Mouse (Mus musculus) lung, postnatal 0 days (tissue): Measurements from ENCODE around the gene Rchy1. TPM values are rescaled to one million over a fixed set of nuclear protein-coding genes. Genes with fewer than 3 reads are reported as not detected.
"Not testable (repeated sequence)": the region's sequence is repeated elsewhere in the genome, so short reads cannot be mapped to it uniquely, and the experiment has no call there.

ENCODE experiments used
- ATAC-seq: fragments of 200-750 bp; cut with Nextera tagmentation; 2 replicates; pipeline ENCODE4 v1.8.0; 2017; ENCODE audit warnings: moderate library complexity
- DNase-seq: peaks from one replicate; pipeline ENCODE4 v3.0.0-alpha.2; 2016; ENCODE audit warnings: low spot score
- H3K27ac ChIP-seq: fragments of 300-500 bp; sonication (generic); 2 replicates; pipeline ENCODE4 v1.5.1; 2014; ENCODE audit warnings: antibody characterized with exemption, mild to moderate bottlenecking, low read length, mixed read lengths
- H3K27me3 ChIP-seq: fragments of 300-500 bp; sonication (generic); replicated peaks from 2 replicates; pipeline ENCODE4 v1.6.1; 2014; ENCODE audit warnings: low read length, mixed read lengths; ENCODE audit not compliant: insufficient read depth
- H3K36me3 ChIP-seq: fragments of 300-500 bp; sonication (generic); 2 replicates; pipeline ENCODE4 v1.6.1; 2014; ENCODE audit warnings: low read length, mixed read lengths; ENCODE audit not compliant: insufficient read depth
- H3K4me1 ChIP-seq: fragments of 300-500 bp; sonication (generic); 2 replicates; pipeline ENCODE4 v1.6.1; 2014; ENCODE audit warnings: antibody characterized with exemption, low read depth, low read length, mixed read lengths; ENCODE audit not compliant: insufficient read depth
- H3K4me2 ChIP-seq: fragments of 300-500 bp; sonication (generic); replicated peaks from 2 replicates; pipeline ENCODE4 v1.6.1; 2014; ENCODE audit warnings: low read depth, mild to moderate bottlenecking, low read length, moderate library complexity, mixed read lengths
- H3K4me3 ChIP-seq: fragments of 300-500 bp; sonication (generic); 2 replicates; pipeline ENCODE4 v1.5.1; 2014; ENCODE audit warnings: low read depth, low read length
- H3K9ac ChIP-seq: fragments of 300-500 bp; sonication (generic); replicated peaks from 2 replicates; pipeline ENCODE4 v1.6.1; 2014; ENCODE audit warnings: low read depth, mild to moderate bottlenecking
- H3K9me3 ChIP-seq: fragments of 300-500 bp; sonication (generic); 2 replicates; pipeline ENCODE4 v1.6.1; 2016; ENCODE audit warnings: low read length, mixed read lengths
- CTCF ChIP-seq: IDR thresholded peaks from 2 replicates; pipeline ENCODE4 v1.5.1; 2016; ENCODE audit warnings: antibody characterized with exemption, mild to moderate bottlenecking
- EP300 ChIP-seq: IDR thresholded peaks from 2 replicates; pipeline ENCODE4 v1.6.1; 2016; ENCODE audit warnings: antibody characterized with exemption, mild to moderate bottlenecking, control low read depth
- WGBS: fragments of 180-500 bp; shearing (Covaris S2); extraction: QIAGEN DNeasy Blood & Tissue Kit; methylation state at CpG from one replicate; pipeline ENCODE4 v1.1.7; 2014; 5-methylcytosine and 5-hydroxymethylcytosine counted together
- polyA plus RNA-seq: library from polyadenylated mRNA; unstranded; fragments of >200 nt; fragmentation: Nextera tagmentation; extraction: Ambion mirVana; gene quantifications from 2 replicates; pipeline ENCODE4 v1.2.1, GENCODE M21; 2015

The Rchy1 gene
- polyA plus RNA-seq, 1 experiment from 2014 or later: 70.7 TPM

GRCm38 (mm10) chr5:91956991-91957760, 5.7 kb downstream of the Rchy1 start:
- WGBS: 87% methylated on average over 3 of the region's 3 CpGs
- H3K36me3 ChIP-seq: peaks cover 21% of the 10 kb centered on the region
- H3K4me2 ChIP-seq: no peak overlapping the region
- no peaks in the 10 kb centered on the region for H3K27me3 ChIP-seq
- no peak overlapping the region for H3K27ac ChIP-seq
- no peak overlapping the region for H3K9ac ChIP-seq
- ATAC-seq: no peak
- H3K9me3 ChIP-seq: no peaks in the 10 kb centered on the region
- no peak overlapping the region for H3K4me3 ChIP-seq
- no peak for TF ChIP-seq CTCF
- TF ChIP-seq EP300: no peak
- no peak for DNase-seq
- peaks cover 13% of the 10 kb centered on the region; the same call in 1 of the 2 replicates for H3K4me1 ChIP-seq

- no peak overlapping the region for H3K9ac ChIP-seq
- DNase-seq (peak; percentile 39), ATAC-seq (no peak)
- H3K27me3 ChIP-seq: no peaks in the 10 kb centered on the region
- H3K4me2 ChIP-seq: no peak overlapping the region
- no peak overlapping the region for H3K4me3 ChIP-seq
- no peaks in the 10 kb centered on the region for H3K4me1 ChIP-seq
- no peak overlapping the region for H3K27ac ChIP-seq
- H3K36me3 ChIP-seq: peaks cover 37% of the 10 kb centered on the region
- TF ChIP-seq CTCF (peak; percentile 48), EP300 (no peak)
- H3K9me3 ChIP-seq: no peaks in the 10 kb centered on the region
These were observed 11.5 kb downstream of the Rchy1 start for GRCm38 (mm10) chr5:91951404-91951803.

- Histone ChIP-seq H3K4me1 (no peaks in the 10 kb centered on the region), H3K27me3 (no peaks in the 10 kb centered on the region), H3K4me3 (no peak overlapping the region), H3K9ac (no peak overlapping the region), H3K27ac (no peak overlapping the region), H3K36me3 (peaks cover 36% of the 10 kb centered on the region), H3K9me3 (no peaks in the 10 kb centered on the region), H3K4me2 (no peak overlapping the region)
- TF ChIP-seq CTCF: no peak
- no peak for TF ChIP-seq EP300
- ATAC-seq: no peak
- WGBS: 97% methylated on average over 7 of the region's 7 CpGs
- DNase-seq: no peak
These were observed 13.4 kb downstream of the Rchy1 start for GRCm38 (mm10) chr5:91949441-91949840.

GRCm38 (mm10) chr5:91947008-91947407, 15.9 kb downstream of the Rchy1 start:
- H3K27me3 ChIP-seq: no peaks in the 10 kb centered on the region
- no peaks in the 10 kb centered on the region for H3K9me3 ChIP-seq
- no peak for ATAC-seq
- no peak overlapping the region for H3K9ac ChIP-seq
- TF ChIP-seq EP300 (no peak), CTCF (no peak)
- no peak for DNase-seq
- H3K27ac ChIP-seq: no peak overlapping the region
- no peak overlapping the region for H3K4me3 ChIP-seq
- 95% methylated on average over 4 of the region's 4 CpGs for WGBS
- H3K36me3 ChIP-seq: peaks cover 27% of the 10 kb centered on the region
- H3K4me1 ChIP-seq: no peaks in the 10 kb centered on the region
- no peak overlapping the region for H3K4me2 ChIP-seq

- not testable (repeated sequence) for H3K27me3 ChIP-seq, H3K4me1 ChIP-seq, H3K4me3 ChIP-seq, H3K9ac ChIP-seq, H3K9me3 ChIP-seq, H3K27ac ChIP-seq, ATAC-seq, DNase-seq, H3K4me2 ChIP-seq
- 88% methylated on average over 1 of the region's 1 CpGs for whole genome bisulfite sequencing
- peaks cover 27% of the 10 kb centered on the region for H3K36me3 ChIP-seq
These were observed 17.3 kb downstream of the Rchy1 start for GRCm38 (mm10) chr5:91945609-91946008.

GRCm38 (mm10) chr5:91913231-91913630, 49.6 kb downstream of the Rchy1 start:
- 52% methylated on average over 2 of the region's 2 CpGs for WGBS
- no peak overlapping the region for H3K27ac ChIP-seq
- TF ChIP-seq EP300: no peak
- no peak for TF ChIP-seq CTCF
- DNase-seq (no peak), ATAC-seq (no peak)
- no peaks in the 10 kb centered on the region for H3K4me1 ChIP-seq
- no peak overlapping the region for H3K4me2 ChIP-seq
- no peak overlapping the region for H3K4me3 ChIP-seq
- no peaks in the 10 kb centered on the region for H3K9me3 ChIP-seq
- no peaks in the 10 kb centered on the region for H3K36me3 ChIP-seq
- H3K27me3 ChIP-seq: no peaks in the 10 kb centered on the region
- no peak overlapping the region for H3K9ac ChIP-seq
